Comparison of ENCODE assay signal across 27 mouse cellular contexts in genomic region chr2:139948843-139949242, GRCm38 (mm10).
DNase-seq lines count a peak whose midpoint lies in the region; ATAC-seq lines count a peak whose summit lies in the region.
"Had no signal": no experiment of that assay in that cellular context is flagged by ENCODE, and none has a peak within 500 bp of the region (broad histone marks: within the 10 kb centered on the region; RNA-seq: fewer than 3 reads in every experiment).

No protein-coding gene starts in this region.

- H3K4me3 ChIP-seq in forebrain, embryonic 13.5 days = no peak overlapping the region
- H3K4me3 ChIP-seq in forebrain, embryonic 11.5 days (ENCODE audit: low read depth, low read length) = no peak overlapping the region
- H3K4me3 ChIP-seq in kidney, embryonic 15.5 days (replicated peaks) = no peak overlapping the region
- no peak overlapping the region for H3K4me3 ChIP-seq in midbrain, embryonic 11.5 days (ENCODE audit: low read depth, low read length)
- no peak overlapping the region for H3K4me3 ChIP-seq in midbrain, embryonic 15.5 days
- no peak overlapping the region for H3K4me3 ChIP-seq in embryonic facial prominence, embryonic 10.5 days
- H3K4me3 ChIP-seq: embryonic facial prominence, embryonic 13.5 days; erythroblast, embryonic 14.5 days; gastrocnemius, adult 2 months; heart, embryonic 12.5 days; heart, embryonic 15.5 days; hindbrain, embryonic 12.5 days had no signal

- 63% methylated on average over 1 of the region's 1 CpGs for WGBS in forebrain, embryonic 13.5 days
- WGBS in forebrain, embryonic 11.5 days = 63% methylated on average over 1 of the region's 1 CpGs
- WGBS in kidney, embryonic 15.5 days = 18% methylated on average over 1 of the region's 1 CpGs
- 70% methylated on average over 1 of the region's 1 CpGs for WGBS in midbrain, embryonic 11.5 days
- 67% methylated on average over 1 of the region's 1 CpGs for WGBS in midbrain, embryonic 15.5 days
- WGBS in embryonic facial prominence, embryonic 10.5 days = 69% methylated on average over 1 of the region's 1 CpGs

- ATAC-seq in forebrain, embryonic 13.5 days = 0 out of 2 replicates have a peak, but pooled peaks have one; percentile 50
- ATAC-seq in forebrain, embryonic 11.5 days (replicated peaks; ENCODE audit: low FRiP score) = no peak
- ATAC-seq in kidney, embryonic 15.5 days (replicated peaks; ENCODE audit: low FRiP score) = 0 out of 2 replicates have a peak, but pooled peaks have one; percentile 67
- ATAC-seq in midbrain, embryonic 11.5 days (ENCODE audit: low FRiP score) = 0 out of 2 replicates have a peak, but pooled peaks have one; percentile 55
- no peak for ATAC-seq in midbrain, embryonic 15.5 days (replicated peaks)
- ATAC-seq: forebrain, embryonic 14.5 days; hindbrain, embryonic 16.5 days; Patski had no signal

- DNase-seq in forebrain, embryonic 11.5 days (ENCODE audit: low spot score) = no peak
- no peak for DNase-seq in kidney, adult 11 months
- DNase-seq in midbrain, embryonic 11.5 days (ENCODE audit: low spot score, missing footprints) = no peak
- no peak for DNase-seq in embryonic facial prominence, embryonic 10.5 days (ENCODE audit: low spot score)
- DNase-seq in MN1 (ENCODE audit: low spot score) = no peak
- DNase-seq: adrenal gland, postnatal 10 days; adrenal gland, postnatal 36 days; cerebellum, adult 18-20 months; cerebellum, adult 9-10 months; cerebellum, postnatal 14 days; forebrain, postnatal 0 days; gastrocnemius, adult 2 months; gastrocnemius, postnatal 14 days; heart, adult 11 months; heart, postnatal 14 days; heart, postnatal 4 days had no signal

- H3K36me3 ChIP-seq in forebrain, embryonic 13.5 days (ENCODE audit: poor library complexity, severe bottlenecking) = peaks cover 3% of the 10 kb centered on the region; the same call in 1 of the 2 replicates
- no peaks in the 10 kb centered on the region for H3K36me3 ChIP-seq in forebrain, embryonic 11.5 days (ENCODE audit: control insufficient read depth, insufficient read depth, low read length)
- 0 out of 2 replicates have a peak, but pooled peaks cover 3% of the 10 kb centered on the region for H3K36me3 ChIP-seq in kidney, embryonic 15.5 days
- no peaks in the 10 kb centered on the region for H3K36me3 ChIP-seq in midbrain, embryonic 11.5 days (ENCODE audit: control insufficient read depth, insufficient read depth, low read length)
- H3K36me3 ChIP-seq in midbrain, embryonic 15.5 days (replicated peaks) = no peaks in the 10 kb centered on the region
- H3K36me3 ChIP-seq in embryonic facial prominence, embryonic 10.5 days (replicated peaks) = no peaks in the 10 kb centered on the region
- H3K36me3 ChIP-seq: embryonic facial prominence, embryonic 13.5 days; heart, embryonic 15.5 days; hindbrain, embryonic 12.5 days had no signal

- no peak overlapping the region for H3K9ac ChIP-seq in forebrain, embryonic 13.5 days
- no peak overlapping the region for H3K9ac ChIP-seq in forebrain, embryonic 11.5 days (ENCODE audit: low read length)
- H3K9ac ChIP-seq in kidney, embryonic 15.5 days = no peak overlapping the region
- no peak overlapping the region for H3K9ac ChIP-seq in midbrain, embryonic 11.5 days (ENCODE audit: low read length)
- H3K9ac ChIP-seq in midbrain, embryonic 15.5 days = no peak overlapping the region
- H3K9ac ChIP-seq: embryonic facial prominence, embryonic 13.5 days; forebrain, postnatal 0 days; heart, embryonic 12.5 days; heart, embryonic 15.5 days; hindbrain, embryonic 12.5 days had no signal

- no peaks in the 10 kb centered on the region for H3K4me1 ChIP-seq in forebrain, embryonic 13.5 days
- H3K4me1 ChIP-seq in forebrain, embryonic 11.5 days (replicated peaks; ENCODE audit: control insufficient read depth, insufficient read depth, low read length) = no peaks in the 10 kb centered on the region
- no peaks in the 10 kb centered on the region for H3K4me1 ChIP-seq in kidney, embryonic 15.5 days
- no peaks in the 10 kb centered on the region for H3K4me1 ChIP-seq in midbrain, embryonic 11.5 days (ENCODE audit: control insufficient read depth, insufficient read depth, low read length)
- no peaks in the 10 kb centered on the region for H3K4me1 ChIP-seq in midbrain, embryonic 15.5 days
- no peaks in the 10 kb centered on the region for H3K4me1 ChIP-seq in embryonic facial prominence, embryonic 10.5 days
- H3K4me1 ChIP-seq: heart, embryonic 12.5 days; heart, embryonic 15.5 days had no signal

- no peak overlapping the region for H3K4me2 ChIP-seq in forebrain, embryonic 13.5 days
- no peak overlapping the region for H3K4me2 ChIP-seq in forebrain, embryonic 11.5 days (ENCODE audit: low read depth, low read length, severe bottlenecking)
- no peak overlapping the region for H3K4me2 ChIP-seq in kidney, embryonic 15.5 days
- no peak overlapping the region for H3K4me2 ChIP-seq in midbrain, embryonic 11.5 days
- H3K4me2 ChIP-seq in midbrain, embryonic 15.5 days = no peak overlapping the region
- H3K4me2 ChIP-seq: embryonic facial prominence, embryonic 13.5 days; heart, embryonic 12.5 days; heart, embryonic 15.5 days; hindbrain, embryonic 12.5 days had no signal

- no peak overlapping the region for H3K27ac ChIP-seq in forebrain, embryonic 13.5 days
- H3K27ac ChIP-seq in forebrain, embryonic 11.5 days (ENCODE audit: low read depth, low read length) = no peak overlapping the region
- no peak overlapping the region for H3K27ac ChIP-seq in kidney, embryonic 15.5 days
- no peak overlapping the region for H3K27ac ChIP-seq in midbrain, embryonic 11.5 days (ENCODE audit: low read depth, low read length)
- H3K27ac ChIP-seq in midbrain, embryonic 15.5 days = no peak overlapping the region
- peak overlapping the region; percentile 35; the same call in 1 of the 2 replicates for H3K27ac ChIP-seq in embryonic facial prominence, embryonic 10.5 days (replicated peaks)
- H3K27ac ChIP-seq: embryonic facial prominence, embryonic 13.5 days; gastrocnemius, adult 2 months; heart, embryonic 15.5 days; hindbrain, embryonic 12.5 days had no signal

- H3K9me3 ChIP-seq in forebrain, embryonic 13.5 days (replicated peaks) = no peaks in the 10 kb centered on the region
- no peaks in the 10 kb centered on the region for H3K9me3 ChIP-seq in forebrain, embryonic 11.5 days (ENCODE audit: control insufficient read depth, low read length)
- no peaks in the 10 kb centered on the region for H3K9me3 ChIP-seq in kidney, embryonic 15.5 days (replicated peaks)
- H3K9me3 ChIP-seq in midbrain, embryonic 11.5 days (ENCODE audit: control insufficient read depth, low read length) = no peaks in the 10 kb centered on the region
- no peaks in the 10 kb centered on the region for H3K9me3 ChIP-seq in midbrain, embryonic 15.5 days
- H3K9me3 ChIP-seq in embryonic facial prominence, embryonic 10.5 days = no peaks in the 10 kb centered on the region
- H3K9me3 ChIP-seq: embryonic facial prominence, embryonic 13.5 days; heart, embryonic 12.5 days; heart, embryonic 15.5 days; hindbrain, embryonic 12.5 days had no signal

- H3K27me3 ChIP-seq in forebrain, embryonic 13.5 days = no peaks in the 10 kb centered on the region
- no peaks in the 10 kb centered on the region for H3K27me3 ChIP-seq in forebrain, embryonic 11.5 days (ENCODE audit: control insufficient read depth, insufficient read depth, low read length)
- H3K27me3 ChIP-seq in kidney, embryonic 15.5 days = no peaks in the 10 kb centered on the region
- H3K27me3 ChIP-seq in midbrain, embryonic 11.5 days (ENCODE audit: control insufficient read depth, insufficient read depth, low read length) = no peaks in the 10 kb centered on the region
- H3K27me3 ChIP-seq in midbrain, embryonic 15.5 days (replicated peaks) = no peaks in the 10 kb centered on the region
- H3K27me3 ChIP-seq in embryonic facial prominence, embryonic 10.5 days (replicated peaks; ENCODE audit: low read depth, poor library complexity, severe bottlenecking) = no peaks in the 10 kb centered on the region
- H3K27me3 ChIP-seq: embryonic facial prominence, embryonic 13.5 days; heart, embryonic 12.5 days; heart, embryonic 15.5 days; hindbrain, embryonic 12.5 days; Patski had no signal

Comparison
In these comparisons a context has a peak if more than half of its experiments do, and no peak if none do; other contexts are left out.
1. ATAC-seq: peak in forebrain, embryonic 13.5 days (single experiment), kidney, embryonic 15.5 days (single experiment) and midbrain, embryonic 11.5 days (single experiment); none in forebrain, embryonic 11.5 days (single experiment) and midbrain, embryonic 15.5 days (single experiment).